Comparison of ENCODE assay signal across 9 mouse cellular contexts in the genomic region with DNA sequence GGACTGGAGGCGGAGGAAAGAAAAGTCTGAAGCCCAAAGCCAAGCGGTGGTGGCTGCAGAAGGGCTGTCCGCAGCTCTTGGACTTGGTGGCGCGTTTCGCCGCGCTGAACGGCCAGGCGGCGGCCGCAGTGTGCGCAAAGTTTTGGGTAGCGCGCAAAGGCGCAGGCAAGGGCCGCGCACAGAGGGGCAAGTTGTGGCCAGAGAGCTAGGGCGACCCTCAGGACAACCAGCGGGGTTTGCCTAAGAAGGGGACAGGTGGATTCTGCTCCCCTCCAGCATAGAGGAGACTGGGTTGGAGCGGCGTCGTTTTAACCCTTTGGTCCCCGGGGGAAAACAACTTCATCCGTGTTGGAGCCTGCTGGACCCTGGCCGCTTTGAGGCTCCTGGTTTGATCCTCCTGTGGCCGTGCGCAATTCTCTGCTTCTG. TPM values are rescaled to one million over a fixed set of nuclear protein-coding genes. Genes with fewer than 3 reads are reported as not detected.
DNase-seq lines count a peak whose midpoint lies in the region; ATAC-seq lines count a peak whose summit lies in the region.
"Had no signal": no experiment of that assay in that cellular context is flagged by ENCODE, and none has a peak within 500 bp of the region (broad histone marks: within the 10 kb centered on the region; RNA-seq: fewer than 3 reads in every experiment).

No protein-coding gene starts in this region.

- H3K9ac ChIP-seq in hindbrain, embryonic 15.5 days: peak overlapping the region; percentile 51
- H3K9ac ChIP-seq in midbrain, embryonic 11.5 days (ENCODE audit: low read length): no peak overlapping the region

- DNase-seq in cerebellum, adult 9-11 months: peak; percentile 6
- DNase-seq in cerebellum, adult 8-10 months: no peak
- peak; percentile 11 for DNase-seq in thymus, postnatal 4 days
- DNase-seq in thymus, postnatal 10 days (ENCODE audit: low spot score in 2 of 2): no peak
- peak; percentile 95 for DNase-seq in midbrain, embryonic 11.5 days (ENCODE audit: low spot score, missing footprints)
- no peak for DNase-seq in c-Kit-positive CD71-positive TER-119-positive erythroid progenitor cells, embryonic 14.5 days (ENCODE audit: low spot score)

- peaks cover 26% of the 10 kb centered on the region for H3K4me1 ChIP-seq in hindbrain, embryonic 15.5 days (replicated peaks)
- H3K4me1 ChIP-seq in midbrain, embryonic 11.5 days (ENCODE audit: control insufficient read depth, insufficient read depth, low read length): peaks cover 4% of the 10 kb centered on the region; the same call in 1 of the 2 replicates

- peak overlapping the region; percentile 53 for H3K4me3 ChIP-seq in hindbrain, embryonic 15.5 days
- H3K4me3 ChIP-seq in midbrain, embryonic 11.5 days (ENCODE audit: low read depth, low read length): peak overlapping the region; percentile 42

- peak; percentile 51 for ATAC-seq in hindbrain, embryonic 15.5 days (ENCODE audit: low FRiP score, low read depth)
- peak; percentile 35; the same call in 1 of the 2 replicates for ATAC-seq in midbrain, embryonic 11.5 days (ENCODE audit: low FRiP score)
- ATAC-seq in erythroid progenitor cell, adult 5-6 weeks (replicated peaks; ENCODE audit: low FRiP score, poor library complexity, severe bottlenecking): no peak

- peak overlapping the region; percentile 70 for H3K4me2 ChIP-seq in hindbrain, embryonic 15.5 days
- H3K4me2 ChIP-seq in midbrain, embryonic 11.5 days: peak overlapping the region; percentile 56

- peaks cover 21% of the 10 kb centered on the region for H3K27me3 ChIP-seq in hindbrain, embryonic 15.5 days
- H3K27me3 ChIP-seq in midbrain, embryonic 11.5 days (ENCODE audit: control insufficient read depth, insufficient read depth, low read length): peaks cover 32% of the 10 kb centered on the region

- no peaks in the 10 kb centered on the region for H3K9me3 ChIP-seq in hindbrain, embryonic 15.5 days
- no peaks in the 10 kb centered on the region for H3K9me3 ChIP-seq in midbrain, embryonic 11.5 days (ENCODE audit: control insufficient read depth, low read length)

- no peaks in the 10 kb centered on the region for H3K36me3 ChIP-seq in hindbrain, embryonic 15.5 days
- H3K36me3 ChIP-seq in midbrain, embryonic 11.5 days (ENCODE audit: control insufficient read depth, insufficient read depth, low read length): no peaks in the 10 kb centered on the region

- under 1% methylated on average over 28 of the region's 28 CpGs for WGBS in hindbrain, embryonic 15.5 days
- WGBS in midbrain, embryonic 11.5 days: under 1% methylated on average over 28 of the region's 28 CpGs

- H3K27ac ChIP-seq in hindbrain, embryonic 15.5 days (replicated peaks): peak overlapping the region; percentile 71
- H3K27ac ChIP-seq in midbrain, embryonic 11.5 days (ENCODE audit: low read depth, low read length): no peak overlapping the region

RNA-seq across cellular contexts. Expression of gene Dab1, which starts 0.8 kb away (rescaled TPM):
- 78.7 and 93.7 TPM in 2 replicates for polyA plus RNA-seq in hindbrain, embryonic 15.5 days (2015; fragmentation: Nextera tagmentation; extraction: Ambion mirVana)
- polyA plus RNA-seq in midbrain, embryonic 11.5 days (2014; fragmentation: Nextera tagmentation; extraction: Ambion mirVana): 43.2 and 46.5 TPM in 2 replicates
- not detected in 2 replicates for total RNA-seq in erythroid progenitor cell, adult 5-6 weeks (2015; ENCODE audit: low replicate concordance)
- not detected in 2 replicates for total RNA-seq in erythroid progenitor cell, adult 5-6 weeks (2017; ENCODE audit: low replicate concordance)
- polyA plus RNA-seq: C2C12 had no signal

Comparison
In these comparisons a context has a peak if more than half of its experiments do, and no peak if none do; other contexts are left out.
1. DNase-seq: peak in cerebellum, adult 9-11 months (single experiment), thymus, postnatal 4 days (single experiment) and midbrain, embryonic 11.5 days (single experiment); none in cerebellum, adult 8-10 months (single experiment), thymus, postnatal 10 days (0 of 2) and c-Kit-positive CD71-positive TER-119-positive erythroid progenitor cells, embryonic 14.5 days (single experiment).